Mouse (Mus musculus): ENCODE measurements around the gene Ercc6. TPM values are rescaled to one million over a fixed set of nuclear protein-coding genes. Genes with fewer than 3 reads are reported as not detected.

Gene Ercc6
- polyA plus RNA-seq, 1 experiment from 2014 or later, result 7.9 TPM

GRCm38 (mm10) chr14:32599290-32600041 lies 86.1 kb downstream of the Ercc6 start, which contains the start of gene Prrxl1:
Gene Prrxl1 (plus strand): TSS chr14:32599407.
- Histone ChIP-seq H3K9ac (ENCODE audit: low read length) (no peak within 1 kb of the TSS), H3K9me3 (ENCODE audit: control insufficient read depth, low read length) (no peaks in the 10 kb centered on the region), H3K36me3 (ENCODE audit: control insufficient read depth, insufficient read depth, low read length) (no peaks in the 10 kb centered on the region), H3K4me1 (ENCODE audit: control insufficient read depth in 2 of 2, insufficient read depth in 2 of 2, low read length in 2 of 2) (peaks cover 6 to 16% of the 10 kb centered on the region in 2 experiments; a peak in 2 of 4 replicates), H3K4me3 (ENCODE audit: control insufficient read depth in 1 of 2, insufficient read depth in 1 of 2, low read depth in 1 of 2, low read length in 2 of 2) (peak within 1 kb of the TSS; percentile 29), H3K27ac (replicated peaks in 1 of 2; ENCODE audit: control insufficient read depth in 1 of 2, insufficient read depth in 1 of 2, low read depth in 2 of 2, low read length in 2 of 2) (no peak within 1 kb of the TSS), H3K27me3 (ENCODE audit: control insufficient read depth, insufficient read depth, low read length) (peaks cover 100% of the 10 kb centered on the region), H3K4me2 (ENCODE audit: low read length) (peak within 1 kb of the TSS; percentile 63)
- ATAC-seq (ENCODE audit: insufficient number of reproducible peaks, insufficient read depth, low FRiP score, low read depth), result no peak
- WGBS, result under 1% methylated on average over 53 of the region's 53 CpGs

DNA sequence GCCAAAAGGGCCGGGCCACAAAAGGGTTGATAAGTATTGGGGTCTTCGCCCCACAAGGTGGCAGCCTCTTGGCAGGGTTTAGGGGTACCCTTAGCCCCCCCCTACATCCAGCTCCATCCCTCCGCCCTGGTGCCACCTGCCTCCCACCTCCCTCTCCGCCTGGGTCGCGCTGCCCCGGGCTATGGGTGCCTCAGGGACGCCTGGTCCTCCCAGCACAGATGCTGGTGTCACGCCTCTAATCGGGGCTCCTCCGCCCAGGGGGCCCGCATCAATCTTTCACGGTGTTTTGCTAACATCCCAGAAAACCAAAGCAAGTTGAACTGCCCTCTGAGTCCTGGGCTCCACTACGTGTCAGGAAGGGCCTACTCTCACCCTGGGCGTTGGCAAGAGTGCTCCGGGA lies 86.8 kb downstream of the Ercc6 start:
- Histone ChIP-seq H3K4me2 (ENCODE audit: low read length) (peak overlapping the region; percentile 63; the same call in 1 of the 2 replicates), H3K4me1 (ENCODE audit: control insufficient read depth in 2 of 2, insufficient read depth in 2 of 2, low read length in 2 of 2) (peaks cover 6 to 16% of the 10 kb centered on the region in 2 experiments; a peak in 2 of 4 replicates), H3K36me3 (ENCODE audit: control insufficient read depth, insufficient read depth, low read length) (no peaks in the 10 kb centered on the region), H3K27ac (replicated peaks in 1 of 2; ENCODE audit: control insufficient read depth in 1 of 2, insufficient read depth in 1 of 2, low read depth in 2 of 2, low read length in 2 of 2) (no peak overlapping the region), H3K27me3 (ENCODE audit: control insufficient read depth, insufficient read depth, low read length) (peaks cover 98% of the 10 kb centered on the region), H3K9me3 (ENCODE audit: control insufficient read depth, low read length) (no peaks in the 10 kb centered on the region), H3K4me3 (ENCODE audit: control insufficient read depth in 1 of 2, insufficient read depth in 1 of 2, low read depth in 1 of 2, low read length in 2 of 2) (no peak overlapping the region), H3K9ac (ENCODE audit: low read length) (no peak overlapping the region)
- no peak for ATAC-seq (ENCODE audit: insufficient number of reproducible peaks, insufficient read depth, low FRiP score, low read depth)
- 4% methylated on average over 16 of the region's 16 CpGs for WGBS

DNA sequence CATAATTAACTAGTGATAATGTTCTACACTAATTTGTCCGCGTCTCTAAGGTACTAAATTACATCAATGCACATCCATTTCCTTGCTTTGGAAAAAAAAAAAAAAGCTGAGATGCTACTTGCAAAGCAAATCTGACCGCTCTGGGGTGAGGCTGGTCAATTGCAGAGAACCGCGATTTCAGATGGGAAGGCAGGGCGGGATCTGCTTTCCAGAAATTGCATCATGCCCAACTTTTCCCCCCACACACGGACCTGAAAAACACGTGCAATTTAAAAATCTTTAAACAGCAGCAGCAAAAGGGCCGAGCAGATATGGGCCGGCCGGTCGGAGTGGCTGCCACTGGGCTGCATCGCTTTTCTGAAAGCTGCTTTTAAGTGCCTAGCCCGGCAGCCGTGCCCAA lies 92.2 kb downstream of the Ercc6 start:
- 51% methylated on average over 15 of the region's 15 CpGs for WGBS
- no peak overlapping the region for H3K27ac ChIP-seq (replicated peaks in 1 of 2; ENCODE audit: control insufficient read depth in 1 of 2, insufficient read depth in 1 of 2, low read depth in 2 of 2, low read length in 2 of 2)
- no peak overlapping the region for H3K9ac ChIP-seq (ENCODE audit: low read length)
- ATAC-seq (ENCODE audit: insufficient number of reproducible peaks, insufficient read depth, low FRiP score, low read depth), result no peak
- no peaks in the 10 kb centered on the region for H3K4me1 ChIP-seq (ENCODE audit: control insufficient read depth in 2 of 2, insufficient read depth in 2 of 2, low read length in 2 of 2)
- H3K27me3 ChIP-seq (ENCODE audit: control insufficient read depth, insufficient read depth, low read length), result peaks cover 68% of the 10 kb centered on the region
- H3K4me2 ChIP-seq (ENCODE audit: low read length), result no peak overlapping the region
- no peak overlapping the region for H3K4me3 ChIP-seq (ENCODE audit: control insufficient read depth in 1 of 2, insufficient read depth in 1 of 2, low read depth in 1 of 2, low read length in 2 of 2)
- no peaks in the 10 kb centered on the region for H3K9me3 ChIP-seq (ENCODE audit: control insufficient read depth, low read length)
- no peaks in the 10 kb centered on the region for H3K36me3 ChIP-seq (ENCODE audit: control insufficient read depth, insufficient read depth, low read length)

DNA sequence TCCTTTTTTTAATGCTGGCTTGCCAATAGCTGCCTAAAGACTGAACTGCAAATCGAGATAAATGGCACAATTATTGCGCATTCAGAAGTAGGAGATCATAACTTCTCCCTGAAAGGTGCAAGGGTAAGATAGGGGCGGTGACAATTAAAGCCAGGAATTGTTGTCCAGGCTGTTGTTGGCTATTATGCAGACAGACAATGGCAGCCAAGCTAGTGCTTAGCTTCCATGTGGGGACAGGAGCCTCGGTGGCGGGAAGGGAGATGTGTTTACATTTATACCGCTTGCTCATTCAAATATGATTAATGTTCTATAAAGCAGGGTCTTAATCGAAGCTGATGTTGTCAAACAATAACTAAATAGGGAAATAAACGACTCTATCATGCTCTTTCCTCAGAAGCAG lies 93.0 kb downstream of the Ercc6 start:
- peaks cover 60% of the 10 kb centered on the region for H3K27me3 ChIP-seq (ENCODE audit: control insufficient read depth, insufficient read depth, low read length)
- no peaks in the 10 kb centered on the region for H3K36me3 ChIP-seq (ENCODE audit: control insufficient read depth, insufficient read depth, low read length)
- ATAC-seq (ENCODE audit: insufficient number of reproducible peaks, insufficient read depth, low FRiP score, low read depth), result no peak
- no peak overlapping the region for H3K4me2 ChIP-seq (ENCODE audit: low read length)
- WGBS, result 77% methylated on average over 8 of the region's 8 CpGs
- H3K4me3 ChIP-seq (ENCODE audit: control insufficient read depth in 1 of 2, insufficient read depth in 1 of 2, low read depth in 1 of 2, low read length in 2 of 2), result no peak overlapping the region
- H3K9me3 ChIP-seq (ENCODE audit: control insufficient read depth, low read length), result no peaks in the 10 kb centered on the region
- H3K9ac ChIP-seq (ENCODE audit: low read length), result no peak overlapping the region
- no peaks in the 10 kb centered on the region for H3K4me1 ChIP-seq (ENCODE audit: control insufficient read depth in 2 of 2, insufficient read depth in 2 of 2, low read length in 2 of 2)
- no peak overlapping the region for H3K27ac ChIP-seq (replicated peaks in 1 of 2; ENCODE audit: control insufficient read depth in 1 of 2, insufficient read depth in 1 of 2, low read depth in 2 of 2, low read length in 2 of 2)

DNA sequence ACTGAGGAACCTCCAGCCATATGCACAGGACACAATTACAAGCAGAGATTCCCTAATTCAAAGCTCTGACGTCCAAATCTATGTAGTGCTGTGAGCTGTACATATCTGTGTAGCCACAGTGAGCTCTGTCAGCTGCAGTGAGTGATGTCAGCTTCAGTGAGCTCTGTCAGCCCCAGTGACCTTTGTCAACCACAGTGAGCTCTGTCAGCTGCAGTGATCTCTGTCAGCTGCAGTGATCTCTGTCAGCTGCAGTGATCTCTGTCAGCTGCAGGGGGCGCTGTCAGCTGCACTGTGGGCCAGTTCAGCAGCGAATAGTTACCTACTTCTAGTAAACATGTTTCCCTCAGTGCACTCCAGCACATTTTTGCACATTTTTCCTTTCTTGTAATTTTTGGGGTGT lies 96.1 kb downstream of the Ercc6 start:
- no peaks in the 10 kb centered on the region for H3K36me3 ChIP-seq (ENCODE audit: control insufficient read depth, insufficient read depth, low read length)
- WGBS, result 16% methylated on average over 3 of the region's 3 CpGs
- no peak for ATAC-seq (ENCODE audit: insufficient number of reproducible peaks, insufficient read depth, low FRiP score, low read depth)
- H3K27me3 ChIP-seq (ENCODE audit: control insufficient read depth, insufficient read depth, low read length), result peaks cover 30% of the 10 kb centered on the region
- no peak overlapping the region for H3K9ac ChIP-seq (ENCODE audit: low read length)
- no peak overlapping the region for H3K4me2 ChIP-seq (ENCODE audit: low read length)
- H3K27ac ChIP-seq (replicated peaks in 1 of 2; ENCODE audit: control insufficient read depth in 1 of 2, insufficient read depth in 1 of 2, low read depth in 2 of 2, low read length in 2 of 2), result no peak overlapping the region
- H3K4me3 ChIP-seq (ENCODE audit: control insufficient read depth in 1 of 2, insufficient read depth in 1 of 2, low read depth in 1 of 2, low read length in 2 of 2), result no peak overlapping the region
- H3K9me3 ChIP-seq (ENCODE audit: control insufficient read depth, low read length), result no peaks in the 10 kb centered on the region
- no peaks in the 10 kb centered on the region for H3K4me1 ChIP-seq (ENCODE audit: control insufficient read depth in 2 of 2, insufficient read depth in 2 of 2, low read length in 2 of 2)

GRCm38 (mm10) chr14:32617253-32617652 lies 103.9 kb downstream of the Ercc6 start:
- Histone ChIP-seq H3K27ac (replicated peaks in 1 of 2; ENCODE audit: control insufficient read depth in 1 of 2, insufficient read depth in 1 of 2, low read depth in 2 of 2, low read length in 2 of 2) (no peak overlapping the region), H3K27me3 (ENCODE audit: control insufficient read depth, insufficient read depth, low read length) (no peaks in the 10 kb centered on the region), H3K4me1 (ENCODE audit: control insufficient read depth in 2 of 2, insufficient read depth in 2 of 2, low read length in 2 of 2) (no peaks in the 10 kb centered on the region), H3K36me3 (ENCODE audit: control insufficient read depth, insufficient read depth, low read length) (no peaks in the 10 kb centered on the region), H3K4me3 (ENCODE audit: control insufficient read depth in 1 of 2, insufficient read depth in 1 of 2, low read depth in 1 of 2, low read length in 2 of 2) (no peak overlapping the region), H3K9ac (ENCODE audit: low read length) (no peak overlapping the region), H3K4me2 (ENCODE audit: low read length) (no peak overlapping the region), H3K9me3 (ENCODE audit: control insufficient read depth, low read length) (no peaks in the 10 kb centered on the region)
- no peak for ATAC-seq (ENCODE audit: insufficient number of reproducible peaks, insufficient read depth, low FRiP score, low read depth)
- WGBS, result 84% methylated on average over 5 of the region's 5 CpGs

DNA sequence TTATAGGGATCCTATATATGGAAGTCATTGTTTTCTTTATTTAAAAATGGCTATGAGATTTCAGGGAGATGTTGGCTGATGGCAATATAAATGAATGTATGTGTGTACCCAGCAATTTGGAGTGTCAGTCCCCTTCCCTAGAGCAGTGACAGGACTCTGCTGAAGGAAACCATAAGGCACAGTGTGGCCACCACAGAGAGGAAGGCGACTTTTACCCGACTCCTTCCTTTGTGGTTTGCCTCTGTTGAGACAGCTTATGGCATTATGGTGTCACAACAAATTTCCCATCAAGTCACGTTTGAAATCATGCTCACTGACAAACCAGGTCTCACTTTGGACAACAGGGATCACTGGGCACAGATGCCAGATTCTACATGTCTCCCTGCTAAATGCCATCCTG lies 110.9 kb downstream of the Ercc6 start:
- Histone ChIP-seq H3K9ac (ENCODE audit: low read length) (no peak overlapping the region), H3K9me3 (ENCODE audit: control insufficient read depth, low read length) (no peaks in the 10 kb centered on the region), H3K36me3 (ENCODE audit: control insufficient read depth, insufficient read depth, low read length) (no peaks in the 10 kb centered on the region), H3K4me1 (ENCODE audit: control insufficient read depth in 2 of 2, insufficient read depth in 2 of 2, low read length in 2 of 2) (peaks cover 0 to 3% of the 10 kb centered on the region in 2 experiments; a peak in 1 of 4 replicates), H3K27me3 (ENCODE audit: control insufficient read depth, insufficient read depth, low read length) (no peaks in the 10 kb centered on the region), H3K4me3 (ENCODE audit: control insufficient read depth in 1 of 2, insufficient read depth in 1 of 2, low read depth in 1 of 2, low read length in 2 of 2) (no peak overlapping the region), H3K4me2 (ENCODE audit: low read length) (no peak overlapping the region), H3K27ac (replicated peaks in 1 of 2; ENCODE audit: control insufficient read depth in 1 of 2, insufficient read depth in 1 of 2, low read depth in 2 of 2, low read length in 2 of 2) (no peak overlapping the region)
- no peak for ATAC-seq (ENCODE audit: insufficient number of reproducible peaks, insufficient read depth, low FRiP score, low read depth)
- 72% methylated on average over 3 of the region's 3 CpGs for WGBS

GRCm38 (mm10) chr14:32624811-32625210 lies 111.5 kb downstream of the Ercc6 start:
- Histone ChIP-seq H3K9ac (ENCODE audit: low read length) (no peak overlapping the region), H3K36me3 (ENCODE audit: control insufficient read depth, insufficient read depth, low read length) (no peaks in the 10 kb centered on the region), H3K9me3 (ENCODE audit: control insufficient read depth, low read length) (no peaks in the 10 kb centered on the region), H3K27me3 (ENCODE audit: control insufficient read depth, insufficient read depth, low read length) (no peaks in the 10 kb centered on the region), H3K4me2 (ENCODE audit: low read length) (no peak overlapping the region), H3K4me3 (ENCODE audit: control insufficient read depth in 1 of 2, insufficient read depth in 1 of 2, low read depth in 1 of 2, low read length in 2 of 2) (no peak overlapping the region), H3K27ac (replicated peaks in 1 of 2; ENCODE audit: control insufficient read depth in 1 of 2, insufficient read depth in 1 of 2, low read depth in 2 of 2, low read length in 2 of 2) (no peak overlapping the region), H3K4me1 (ENCODE audit: control insufficient read depth in 2 of 2, insufficient read depth in 2 of 2, low read length in 2 of 2) (peaks cover 0 to 3% of the 10 kb centered on the region in 2 experiments; a peak in 1 of 4 replicates)
- no peak for ATAC-seq (ENCODE audit: insufficient number of reproducible peaks, insufficient read depth, low FRiP score, low read depth)
- WGBS, result 80% methylated on average over 7 of the region's 7 CpGs

All from heart, embryonic 14.5 days (tissue).